Mouse (Mus musculus) adrenal gland, adult 18-20 months (tissue): ENCODE data around the gene Sec11a. TPM values are rescaled to one million over a fixed set of nuclear protein-coding genes. Genes with fewer than 3 reads are reported as not detected.

ENCODE experiments used
- DNase-seq, 2 experiments: peaks; one replicate each; pipeline ENCODE4 v3.0.0; 2021 to 2022; ENCODE audit warnings: low spot score in 2 of 2
- total RNA-seq, 2 experiments: library from RNA; stranded (reverse); gene quantifications; 1 replicate in 1 of 2; 2 replicates in 1 of 2; pipeline ENCODE4 v1.2.3; 2021

Gene Sec11a
- total RNA-seq, 2 experiments from 2014 or later = 91.6 to 94.5 TPM

DNA sequence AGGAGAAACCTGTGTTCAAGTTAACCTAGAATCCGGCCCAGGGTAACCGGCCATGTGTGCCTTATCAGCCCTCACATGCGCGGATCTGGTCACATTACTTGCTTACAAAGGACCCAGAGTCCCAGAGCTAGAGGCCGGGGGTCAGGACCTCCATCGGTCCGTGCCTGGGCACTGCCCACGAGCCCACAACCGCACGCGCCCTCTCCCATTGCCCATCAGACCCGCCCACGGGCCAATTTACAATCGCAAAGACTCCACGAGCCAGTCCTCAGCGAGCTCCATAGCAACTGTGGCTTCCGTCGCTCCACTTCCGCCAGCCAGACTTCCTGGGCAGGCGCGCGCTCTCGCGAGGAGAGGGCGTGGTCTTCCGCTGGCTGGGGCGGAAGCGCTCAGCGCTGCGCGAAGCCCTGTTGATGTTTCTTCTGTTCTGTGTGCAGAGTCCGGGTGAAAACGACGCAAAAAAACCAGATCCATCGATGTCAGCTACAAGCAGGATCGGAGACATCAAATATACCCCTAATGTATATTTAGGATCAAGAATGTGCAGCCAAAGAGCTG is 46.6 kb downstream of the Sec11a start, which contains the start of gene Wdr73:
Gene Wdr73 (minus strand): TSS at position 326 of the 558 bp plus-strand sequence.
- peak; percentile 83 to 87 for DNase-seq

DNA sequence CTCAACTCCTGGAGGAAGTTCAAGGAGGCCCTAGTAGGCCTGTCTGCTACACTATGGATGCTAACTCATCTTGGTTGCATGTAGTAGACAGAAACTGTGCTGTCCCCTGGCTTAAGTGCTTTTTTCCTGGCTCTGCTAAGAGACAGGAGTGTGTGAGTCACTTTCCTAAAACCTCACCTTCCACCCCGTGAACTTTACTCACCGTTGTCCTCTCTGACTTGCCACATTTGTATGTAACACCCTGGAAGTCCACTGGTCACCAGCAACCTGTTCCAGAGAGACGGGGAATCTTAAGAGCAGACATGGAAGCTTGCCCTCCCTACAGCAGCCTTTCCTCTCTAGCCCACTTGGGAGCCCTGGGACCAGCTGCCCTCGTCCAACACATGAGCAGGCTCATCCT is 49.9 kb downstream of the Sec11a start:
- DNase-seq = no peak

DNA sequence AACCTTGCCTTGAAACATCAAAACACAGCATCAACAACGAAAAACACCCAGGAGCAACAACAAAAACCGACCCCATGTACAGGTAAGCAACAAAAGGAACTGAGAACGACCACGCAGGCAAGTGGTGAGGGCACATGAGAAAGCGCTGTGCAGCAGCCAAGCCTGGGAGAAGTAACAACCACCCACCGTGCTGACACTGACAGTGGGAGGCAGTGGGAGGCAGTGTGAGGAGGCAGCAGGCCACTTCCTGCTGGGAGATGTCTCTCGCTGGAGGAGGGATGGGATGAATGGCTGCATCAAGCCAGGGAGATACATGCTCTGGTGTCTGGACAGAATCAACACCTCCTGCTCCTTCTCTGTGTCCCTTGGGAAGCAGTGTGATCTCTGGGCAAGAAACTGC is 50.4 kb downstream of the Sec11a start:
- no peak for DNase-seq

- no peak for DNase-seq
Observed at GRCm38 (mm10) chr7:80894815-80895519, 52.6 kb downstream of the Sec11a start.

GRCm38 (mm10) chr7:80894196-80894595 is 53.4 kb downstream of the Sec11a start:
- DNase-seq = no peak

DNA sequence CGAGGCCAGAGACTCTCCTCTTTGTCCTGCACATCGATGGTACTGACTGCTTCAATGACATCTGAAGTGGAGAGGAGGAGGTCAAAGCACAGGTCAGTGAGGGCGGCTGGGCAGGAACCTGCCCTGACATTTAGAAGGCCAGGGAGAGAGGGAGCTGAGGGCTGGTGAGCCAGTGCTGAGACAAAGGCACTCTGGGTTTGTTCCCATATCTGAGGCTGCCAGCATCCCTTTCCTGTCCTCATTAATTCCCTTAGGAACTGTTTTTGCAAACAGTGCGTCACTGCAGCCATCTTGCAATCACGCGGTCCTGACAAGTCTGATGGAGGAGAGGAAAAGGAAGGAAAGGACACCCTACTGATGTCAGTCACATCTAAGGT is 53.8 kb downstream of the Sec11a start:
- no peak for DNase-seq

GRCm38 (mm10) chr7:80893086-80893752 is 54.4 kb downstream of the Sec11a start:
- no peak for DNase-seq

GRCm38 (mm10) chr7:80889841-80890241 is 57.7 kb downstream of the Sec11a start:
- peak in 1 of 2 experiments; percentile 24 for DNase-seq

- DNase-seq = no peak
Observed at GRCm38 (mm10) chr7:80889021-80889511, 58.5 kb downstream of the Sec11a start.

DNA sequence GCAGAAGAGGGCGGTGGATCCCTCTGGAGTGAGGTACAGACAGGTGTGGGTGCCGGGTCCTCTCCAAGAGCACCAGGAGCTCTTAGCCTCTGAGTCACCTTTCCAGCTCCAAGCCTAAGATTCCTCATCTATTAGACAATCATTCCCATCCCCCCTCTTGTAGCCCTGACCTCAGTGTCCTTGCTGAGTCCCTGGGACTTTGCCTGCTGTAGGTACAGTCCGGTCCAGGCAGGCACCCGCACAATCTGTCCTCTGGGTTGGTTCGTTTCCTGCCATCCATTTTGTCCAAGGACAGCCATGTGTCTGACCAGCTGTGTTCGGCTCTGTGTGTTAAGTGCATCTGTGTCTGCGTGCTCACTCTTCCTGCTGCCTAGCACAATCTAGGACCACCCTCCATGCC is 59.0 kb downstream of the Sec11a start:
- no peak for DNase-seq

GRCm38 (mm10) chr7:80885666-80886065 is 61.9 kb downstream of the Sec11a start:
- no peak for DNase-seq

DNA sequence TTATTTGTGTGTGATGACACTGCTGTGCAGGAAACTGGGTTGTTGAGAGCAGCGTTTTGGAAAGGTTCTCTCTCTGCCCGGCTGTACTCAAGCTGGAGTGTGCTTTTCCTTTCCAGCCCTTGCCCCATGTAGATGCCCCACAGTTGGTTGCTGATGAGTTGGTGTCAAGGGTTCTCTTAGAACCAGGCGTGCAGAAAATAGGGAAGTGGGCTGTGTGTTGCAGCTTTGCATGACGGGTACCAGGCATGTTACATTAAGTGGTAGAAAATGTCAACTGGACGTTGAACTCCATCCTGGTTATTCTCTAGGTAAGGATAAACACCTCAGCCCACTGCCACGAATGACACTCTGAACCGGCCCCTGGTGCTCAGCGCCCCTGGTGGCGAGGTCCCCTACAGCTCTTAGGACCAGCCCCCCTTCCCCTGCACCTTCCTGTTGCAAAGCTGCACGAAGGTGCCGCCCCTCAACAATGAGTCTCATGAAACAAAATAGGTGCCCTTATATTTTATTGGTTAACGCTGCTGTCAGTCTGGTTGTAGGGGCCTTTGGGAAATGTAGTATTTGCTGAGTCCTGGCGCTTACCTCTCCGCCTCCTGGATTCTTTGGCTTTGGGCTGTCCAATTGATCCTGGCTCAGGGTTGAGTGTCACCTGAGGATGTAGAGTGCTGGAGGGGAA is 64.6 kb downstream of the Sec11a start:
- no peak for DNase-seq

GRCm38 (mm10) chr7:80875727-80876126 is 71.9 kb downstream of the Sec11a start:
- no peak for DNase-seq

GRCm38 (mm10) chr7:80873631-80874030 is 73.9 kb downstream of the Sec11a start:
- DNase-seq = no peak

GRCm38 (mm10) chr7:80873038-80873437 is 74.5 kb downstream of the Sec11a start:
- no peak for DNase-seq

DNA sequence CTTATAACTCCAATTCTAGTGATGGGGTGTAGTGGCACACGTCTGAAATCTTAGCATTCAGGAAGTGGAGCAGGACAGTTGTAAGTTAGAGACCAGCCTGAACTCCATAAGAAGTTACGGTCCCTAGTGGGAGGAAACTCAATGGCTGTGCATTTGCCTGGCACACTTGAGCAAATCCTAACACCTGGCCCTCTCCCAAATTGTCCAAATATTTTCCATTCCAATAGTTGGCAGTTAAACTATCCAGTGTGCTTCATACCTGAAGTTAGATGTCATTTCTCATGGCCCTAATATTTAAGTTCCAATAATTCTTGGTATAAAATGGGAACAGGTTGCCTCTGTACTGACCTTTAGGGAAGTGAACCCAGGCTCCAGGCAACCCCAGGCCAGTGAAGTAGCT is 78.9 kb downstream of the Sec11a start:
- no peak for DNase-seq

DNA sequence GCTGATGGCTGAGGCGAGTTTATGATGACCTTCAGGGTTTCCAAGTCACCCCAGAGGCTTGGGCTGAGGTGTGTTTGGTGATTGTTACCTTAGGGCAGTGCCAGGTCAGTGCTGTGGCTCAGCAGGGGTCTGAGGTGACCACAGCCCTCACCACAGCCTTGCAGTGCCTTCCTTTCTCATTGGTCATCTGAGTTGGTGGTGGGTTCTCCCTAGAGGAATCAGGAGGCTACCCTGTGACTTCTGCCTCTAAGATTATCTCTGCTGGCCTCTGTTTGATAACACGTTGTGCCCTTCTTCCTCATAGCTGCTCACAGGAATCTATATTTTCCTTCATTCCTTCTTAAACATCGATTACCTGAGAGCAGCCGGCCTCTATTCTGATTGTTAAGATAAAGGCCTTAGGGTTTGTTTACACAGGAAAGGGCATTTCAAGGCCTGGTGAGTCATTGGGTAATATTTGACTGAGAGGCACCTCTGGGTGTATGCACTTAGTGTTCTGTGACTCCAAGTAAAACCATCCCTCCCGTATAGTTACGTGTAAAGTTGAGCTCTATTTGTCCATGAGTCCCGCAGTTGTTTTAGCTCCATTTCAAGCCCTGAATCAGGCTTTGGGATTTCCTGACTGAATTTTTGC is 80.9 kb downstream of the Sec11a start:
- DNase-seq = no peak

GRCm38 (mm10) chr7:80865521-80865920 is 82.1 kb downstream of the Sec11a start:
- no peak for DNase-seq

- DNase-seq = no peak
Observed at GRCm38 (mm10) chr7:80864831-80865230, 82.7 kb downstream of the Sec11a start.

- no peak for DNase-seq
Observed at GRCm38 (mm10) chr7:80864151-80864550, 83.4 kb downstream of the Sec11a start.

DNA sequence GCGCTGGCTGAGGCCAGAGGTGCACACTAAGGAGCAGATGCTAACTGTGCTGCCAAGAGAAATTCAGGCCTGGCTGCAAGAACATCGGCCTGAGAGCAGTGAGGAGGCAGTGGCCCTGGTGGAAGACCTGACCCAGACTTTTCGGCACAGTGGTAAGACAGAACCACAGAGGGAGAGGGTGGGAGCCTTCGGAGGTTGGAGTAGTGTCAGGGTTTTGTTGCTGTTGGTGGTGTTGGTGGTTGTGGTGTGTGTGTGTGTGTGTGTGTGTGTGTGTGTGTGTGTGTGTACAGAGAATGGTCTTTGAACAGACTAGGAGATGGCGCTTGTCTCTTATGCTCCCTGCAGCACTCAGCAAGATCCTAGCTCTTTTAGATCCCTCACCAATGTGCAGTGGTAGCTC is 84.1 kb downstream of the Sec11a start:
- no peak for DNase-seq
